Mouse (Mus musculus) thymus, adult 2 months (tissue): ENCODE measurements at regions not wholly inside any gene's neighbourhood (a gene's known extent, or its start where the extent isn't known, plus 50 kb on each side); places are given as distances from the start of the nearest gene placed in this dataset.

ENCODE experiments used
- DNase-seq: peaks from one replicate; pipeline ENCODE4 v3.0.0; 2021
- H3K27ac ChIP-seq: fragments of 200-500 bp; 2 replicates; pipeline ENCODE4 v1.5.1; 2012; ENCODE audit warnings: low read length, control low read depth; ENCODE audit not compliant: control insufficient read depth, insufficient read depth
- H3K27me3 ChIP-seq: fragments of 200-500 bp; 2 replicates; pipeline ENCODE4 v1.6.1; 2012; ENCODE audit warnings: mild to moderate bottlenecking, low read length, moderate library complexity, mixed read lengths; ENCODE audit not compliant: control insufficient read depth, insufficient read depth
- H3K36me3 ChIP-seq: fragments of 200-500 bp; 2 replicates; pipeline ENCODE4 v1.6.1; 2012; ENCODE audit warnings: mild to moderate bottlenecking, low read length, moderate library complexity; ENCODE audit not compliant: control insufficient read depth, insufficient read depth
- H3K4me1 ChIP-seq: fragments of 200-500 bp; replicated peaks from 2 replicates; pipeline ENCODE4 v1.6.1; 2012; ENCODE audit warnings: low read length; ENCODE audit not compliant: control insufficient read depth, insufficient read depth
- H3K4me3 ChIP-seq: fragments of 200-500 bp; 2 replicates; pipeline ENCODE4 v1.5.1; 2012; ENCODE audit warnings: mild to moderate bottlenecking, low read length, control low read depth, moderate library complexity; ENCODE audit not compliant: control insufficient read depth, insufficient read depth
- CTCF ChIP-seq: fragments of 200-500 bp; IDR thresholded peaks from 2 replicates; pipeline ENCODE4 v1.5.1; 2012; ENCODE audit warnings: mild to moderate bottlenecking, control low read depth, low read length, moderate library complexity, borderline replicate concordance; ENCODE audit not compliant: control insufficient read depth, poor library complexity, insufficient read depth; ENCODE audit errors: extremely low read depth
- POLR2A ChIP-seq: fragments of 200-500 bp; IDR thresholded peaks from 2 replicates; pipeline ENCODE4 v1.6.1; 2012; ENCODE audit warnings: mild to moderate bottlenecking, low read length, control low read depth, moderate library complexity; ENCODE audit not compliant: control insufficient read depth, poor library complexity, insufficient read depth; ENCODE audit errors: extremely low read depth
- WGBS: fragments of 180-500 bp; shearing (Covaris S2); methylation state at CpG from one replicate; pipeline ENCODE4 v1.1.7; 2018; 5-methylcytosine and 5-hydroxymethylcytosine counted together

DNA sequence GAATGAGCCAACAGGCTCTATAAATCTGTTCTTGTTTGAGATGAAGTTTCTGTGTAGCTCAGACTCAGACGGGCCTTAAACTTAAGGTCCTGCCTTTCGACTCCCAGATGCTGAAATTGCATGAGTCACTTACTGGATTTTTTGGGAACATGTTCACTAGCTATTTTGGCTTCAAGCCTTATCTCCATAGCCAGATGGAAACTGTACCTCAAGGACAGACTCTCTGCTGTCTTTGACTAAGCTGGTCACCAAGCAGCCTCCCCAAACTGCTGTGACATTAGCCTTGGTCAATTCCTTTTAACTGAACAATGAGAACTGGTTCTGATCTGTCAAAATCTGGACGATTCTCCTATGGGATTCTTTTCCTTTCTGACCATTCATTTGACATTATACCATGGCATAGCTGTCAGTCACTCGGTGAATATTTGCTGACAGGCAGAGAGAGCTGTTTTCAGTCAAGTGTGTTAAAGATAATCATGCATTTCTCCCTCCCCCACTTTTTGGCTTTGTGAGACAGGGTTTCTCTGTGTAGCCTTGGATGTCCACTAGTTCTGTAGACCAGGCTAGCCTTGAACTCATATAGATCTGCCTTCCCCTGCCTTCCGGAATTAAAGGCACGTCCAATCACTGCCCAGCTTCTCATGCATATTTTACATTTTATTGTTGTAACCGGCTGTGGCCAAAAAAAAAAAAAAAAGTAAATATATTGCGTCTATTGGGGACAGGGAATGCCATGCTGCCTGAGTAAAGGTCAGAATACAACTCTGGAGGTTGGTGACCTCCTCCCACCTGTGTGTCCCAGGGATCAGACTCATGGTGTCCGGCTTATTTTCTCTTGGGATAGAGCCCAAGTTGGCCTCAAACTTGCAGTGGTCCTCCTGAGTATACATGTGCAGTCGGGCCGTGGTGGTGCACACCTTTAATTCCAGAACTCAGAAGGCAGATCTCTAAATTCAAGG, 57.9 kb upstream of the Hdhd5 start:
- Histone ChIP-seq H3K36me3 (no peaks in the 10 kb centered on the region), H3K27me3 (no peaks in the 10 kb centered on the region), H3K4me3 (no peak overlapping the region), H3K4me1 (peaks cover 13% of the 10 kb centered on the region), H3K27ac (no peak overlapping the region)
- TF ChIP-seq POLR2A (no peak), CTCF (no peak)
- no peak for DNase-seq
- WGBS = 95% methylated on average over 11 of the region's 11 CpGs

DNA sequence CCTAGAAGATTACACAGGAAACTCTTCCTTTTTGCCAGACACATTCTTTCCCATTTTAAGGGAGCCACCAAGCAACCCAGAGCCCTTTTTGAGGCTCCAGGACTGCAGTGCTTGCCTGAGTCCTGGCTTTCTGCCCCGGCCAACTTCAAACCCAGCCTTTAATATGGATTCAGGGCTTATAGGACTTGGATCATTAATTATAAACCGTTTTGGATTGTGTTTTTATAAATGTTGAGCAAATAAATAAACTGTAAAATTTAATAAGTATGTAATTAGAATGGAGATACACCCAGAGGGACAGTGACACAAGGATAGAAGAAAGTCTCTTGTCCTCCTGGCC, 54.8 kb upstream of the Hdhd5 start:
- Histone ChIP-seq H3K36me3 (no peaks in the 10 kb centered on the region), H3K27ac (no peak overlapping the region; the same call in 1 of the 2 replicates), H3K27me3 (no peaks in the 10 kb centered on the region), H3K4me1 (peaks cover 8% of the 10 kb centered on the region), H3K4me3 (no peak overlapping the region)
- 83% methylated on average over 2 of the region's 2 CpGs for WGBS
- DNase-seq = no peak
- no peak for TF ChIP-seq POLR2A
- no peak for TF ChIP-seq CTCF

DNA sequence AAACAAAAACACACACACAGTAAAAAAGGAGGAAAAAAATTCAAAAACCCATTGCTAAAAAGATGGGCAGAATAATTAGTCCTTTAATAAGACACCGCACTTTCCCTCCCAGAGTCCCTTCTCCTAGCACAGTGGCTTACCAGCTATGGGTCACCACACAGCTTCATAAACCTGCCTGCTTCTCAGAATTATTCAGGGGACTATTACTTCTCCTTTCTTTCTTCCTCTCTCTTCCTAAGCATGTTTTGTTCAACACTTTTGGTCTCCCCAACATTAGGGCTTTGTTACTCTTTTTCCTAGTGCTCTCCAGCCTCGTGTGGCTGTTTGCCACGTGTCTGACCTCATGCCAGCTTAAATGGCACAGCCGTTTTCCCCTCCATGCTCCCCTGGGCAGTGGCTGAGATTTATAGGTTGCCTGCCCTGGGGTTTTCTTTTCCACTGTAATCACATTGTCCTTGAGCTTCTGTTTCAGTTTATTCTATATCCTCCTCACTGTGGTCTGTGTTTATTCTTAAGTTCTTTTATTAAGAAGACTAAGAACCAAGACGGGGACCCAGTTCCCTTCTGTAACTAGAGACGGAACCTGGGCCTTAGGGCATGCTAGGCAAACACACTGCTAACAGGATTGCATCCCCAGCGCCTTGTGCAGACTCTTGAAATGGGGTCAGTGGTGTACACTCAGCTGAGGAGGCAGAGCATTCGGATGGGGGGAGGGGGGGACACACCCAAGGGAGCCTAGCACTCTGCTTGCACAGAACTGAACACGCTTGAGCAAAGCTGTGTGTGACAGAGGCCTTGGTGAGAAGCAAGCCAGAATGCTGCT, 54.2 kb upstream of the Hdhd5 start:
- WGBS = 64% methylated on average over 9 of the region's 9 CpGs
- Histone ChIP-seq H3K27ac (no peak overlapping the region; the same call in 1 of the 2 replicates), H3K4me3 (no peak overlapping the region)

DNA sequence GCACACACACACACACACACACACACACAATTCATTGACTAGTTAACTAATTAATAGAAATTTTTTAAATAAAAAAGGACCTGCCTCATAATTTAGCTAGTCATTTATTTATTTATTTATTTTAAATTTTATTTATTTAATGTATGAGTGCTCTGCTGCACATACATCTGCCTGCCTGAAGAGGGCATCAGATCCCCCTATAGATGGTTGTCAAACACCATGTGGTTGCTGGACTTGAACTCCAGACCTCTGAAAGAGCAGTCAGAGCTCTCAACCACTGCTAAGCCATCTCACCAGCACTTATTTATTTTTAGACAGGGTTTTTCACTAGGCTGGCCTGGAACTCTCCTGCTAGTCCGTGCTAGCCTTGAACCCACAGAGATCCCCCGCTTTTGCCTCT, 50.6 kb upstream of the Hdhd5 start:
- no peak for TF ChIP-seq CTCF
- TF ChIP-seq POLR2A = no peak
- no peaks in the 10 kb centered on the region for H3K27me3 ChIP-seq
- H3K36me3 ChIP-seq = no peaks in the 10 kb centered on the region
- peaks cover 28% of the 10 kb centered on the region for H3K4me1 ChIP-seq
- no peak for DNase-seq
- H3K27ac ChIP-seq = no peak overlapping the region
- no peak overlapping the region for H3K4me3 ChIP-seq
- WGBS = 98% methylated on average over 2 of the region's 2 CpGs

More for the DNA sequence above, 54.2 kb upstream of the Hdhd5 start:
- DNase-seq = no peak
- H3K4me1 ChIP-seq = peaks cover 12% of the 10 kb centered on the region
- TF ChIP-seq CTCF = no peak
- H3K36me3 ChIP-seq = no peaks in the 10 kb centered on the region
- no peaks in the 10 kb centered on the region for H3K27me3 ChIP-seq
